Mouse (Mus musculus): Measurements from ENCODE around the gene Cdcp1. TPM values are rescaled to one million over a fixed set of nuclear protein-coding genes. Genes with fewer than 3 reads are reported as not detected.

The Cdcp1 gene
- total RNA-seq, 2 experiments from 2014 or later = 0.17 to 0.44 TPM

GRCm38 (mm10) chr9:123213371-123213770 is 2.5 kb downstream of the Cdcp1 start:
- no peak for ATAC-seq (replicated peaks; ENCODE audit: poor library complexity)

- no peak for ATAC-seq (replicated peaks; ENCODE audit: poor library complexity)
Measured at GRCm38 (mm10) chr9:123207895-123208294, 7.9 kb downstream of the Cdcp1 start.

DNA sequence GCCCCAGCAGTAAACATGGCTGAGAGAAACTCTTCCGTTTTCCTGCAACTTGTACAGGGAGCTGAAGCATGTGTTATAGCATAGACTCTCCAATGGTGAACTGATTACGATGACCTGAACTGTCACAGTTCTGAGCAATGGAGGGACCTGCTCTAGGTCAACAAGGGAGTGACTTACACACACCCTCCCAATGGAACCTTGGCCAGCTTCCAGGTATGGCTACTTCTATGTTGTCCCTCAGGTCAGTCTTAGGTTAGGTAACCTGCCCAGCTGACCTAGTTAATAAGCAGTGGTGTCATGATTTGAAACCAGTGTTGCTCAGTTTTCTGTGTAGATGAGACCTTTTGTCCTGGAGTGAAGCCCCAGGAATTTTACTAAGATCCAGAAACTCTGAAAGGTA is 8.9 kb downstream of the Cdcp1 start:
- no peak for ATAC-seq (replicated peaks; ENCODE audit: poor library complexity)

DNA sequence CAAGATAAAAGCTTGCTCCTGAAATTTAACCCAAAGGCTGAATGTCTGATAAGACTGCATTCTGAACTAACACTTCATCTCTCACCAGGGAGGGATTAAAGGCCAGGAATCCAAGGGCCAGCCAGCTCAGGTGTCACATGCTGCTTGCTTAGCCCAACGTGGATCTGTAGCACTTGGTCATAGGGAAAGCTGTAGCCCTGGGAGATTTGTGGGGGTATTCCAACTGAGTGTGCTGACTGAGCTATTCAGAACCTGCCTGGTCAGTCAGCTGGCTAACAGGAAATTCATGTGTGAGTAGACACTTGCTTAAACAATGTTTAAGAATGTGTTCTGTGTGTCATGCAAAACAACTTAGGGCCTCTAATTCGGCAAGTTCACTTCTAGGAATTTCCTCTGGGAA is 9.3 kb downstream of the Cdcp1 start:
- ATAC-seq (replicated peaks; ENCODE audit: poor library complexity) = no peak

DNA sequence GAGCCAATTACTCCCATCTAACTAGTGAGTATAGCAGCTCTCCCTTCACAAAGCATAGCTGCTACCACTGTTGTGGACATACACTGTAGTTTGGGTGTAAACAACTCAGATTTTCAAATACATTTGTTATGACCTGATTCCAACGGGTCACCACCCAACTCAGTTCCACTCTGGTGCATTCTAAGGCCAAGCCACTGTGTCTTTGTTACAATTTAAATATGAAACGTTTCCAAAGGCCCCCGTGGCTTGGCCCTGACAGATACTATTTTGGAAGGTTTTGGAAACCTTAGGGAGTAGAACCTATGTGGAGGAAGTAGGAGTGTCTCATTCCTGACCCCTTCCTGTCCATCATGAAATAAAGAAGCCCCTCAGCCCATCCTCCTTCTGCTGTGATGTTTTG is 15.7 kb downstream of the Cdcp1 start:
- no peak for ATAC-seq (replicated peaks; ENCODE audit: poor library complexity)

GRCm38 (mm10) chr9:123188271-123188670 is 27.6 kb downstream of the Cdcp1 start:
- ATAC-seq (replicated peaks; ENCODE audit: poor library complexity) = no peak

- ATAC-seq (replicated peaks; ENCODE audit: poor library complexity) = no peak
Measured at GRCm38 (mm10) chr9:123187589-123187988, 28.2 kb downstream of the Cdcp1 start.

DNA sequence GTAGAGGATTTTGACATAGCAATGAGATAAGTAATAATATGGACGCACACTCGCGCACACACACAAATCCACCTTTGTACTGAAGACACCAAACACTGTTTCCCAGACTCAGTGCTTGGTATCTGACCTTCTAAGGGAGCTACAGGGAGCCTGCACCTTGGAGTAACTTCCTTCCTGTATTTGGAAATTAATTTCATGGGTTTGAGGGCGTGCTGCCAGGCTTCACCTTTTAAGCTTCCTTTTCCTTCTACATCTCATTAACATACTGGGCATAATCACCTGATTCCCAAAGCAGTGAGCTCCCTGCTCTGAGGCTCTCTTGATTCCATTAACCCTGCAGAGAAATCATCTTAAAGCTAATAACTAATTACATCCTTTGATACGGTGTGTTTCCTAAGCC is 29.7 kb downstream of the Cdcp1 start:
- ATAC-seq (replicated peaks; ENCODE audit: poor library complexity) = peak; percentile 53

GRCm38 (mm10) chr9:123185546-123185945 is 30.3 kb downstream of the Cdcp1 start:
- peak; percentile 71 for ATAC-seq (replicated peaks; ENCODE audit: poor library complexity)

GRCm38 (mm10) chr9:123183226-123183625 is 32.6 kb downstream of the Cdcp1 start:
- no peak for ATAC-seq (replicated peaks; ENCODE audit: poor library complexity)

DNA sequence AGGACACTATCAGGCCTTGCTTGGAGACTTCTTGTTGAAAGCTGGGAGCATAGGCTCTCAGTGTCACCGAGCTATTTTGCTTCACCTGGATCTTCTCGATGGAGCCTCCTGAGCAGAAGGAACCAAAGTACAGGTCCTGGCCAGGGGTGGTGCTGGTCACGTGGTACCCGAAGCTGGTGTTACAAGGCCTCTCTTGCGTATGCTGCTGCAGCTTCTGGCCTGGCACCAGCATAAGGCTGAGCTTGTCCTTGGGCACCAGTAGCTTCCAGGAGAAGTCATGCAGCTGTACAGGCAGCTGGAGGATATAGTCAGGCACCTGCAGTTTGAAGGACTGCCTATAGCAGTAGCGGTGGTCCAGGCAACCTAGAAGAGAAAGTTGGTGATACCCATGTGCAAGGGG is 35.8 kb downstream of the Cdcp1 start:
- ATAC-seq (replicated peaks; ENCODE audit: poor library complexity) = no peak

DNA sequence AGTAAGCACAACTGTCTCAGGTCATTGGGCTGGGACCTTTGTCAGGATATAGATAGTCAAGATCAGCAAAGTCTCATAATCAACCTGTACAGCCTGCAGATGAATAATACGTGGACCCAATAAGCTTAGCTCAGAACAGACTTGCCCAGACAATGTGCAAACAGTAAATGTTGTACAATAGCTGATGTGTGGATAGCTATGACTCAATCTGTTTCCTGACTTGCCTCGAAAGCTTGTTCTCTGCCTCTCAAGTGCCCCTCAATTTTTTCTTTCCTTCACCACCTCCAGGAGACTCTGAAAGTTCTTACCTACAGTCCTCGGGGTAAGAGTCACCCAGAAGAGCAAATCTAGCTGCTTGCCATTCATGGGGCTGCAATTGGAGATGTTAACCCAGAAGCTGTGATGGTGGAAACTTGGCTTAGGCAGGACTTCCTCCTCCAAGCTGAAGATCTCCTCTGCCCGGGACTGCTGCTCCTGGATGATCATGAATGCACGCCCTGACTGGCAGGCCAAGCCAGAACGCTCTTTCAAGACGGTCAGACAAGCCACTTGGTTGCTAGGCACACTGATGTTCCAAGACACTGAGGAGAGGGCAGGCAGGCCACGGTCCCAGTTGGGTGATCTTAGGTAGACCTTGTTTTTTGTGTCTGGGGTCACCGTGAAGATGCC is 38.3 kb downstream of the Cdcp1 start:
- peak; percentile 47 for ATAC-seq (replicated peaks; ENCODE audit: poor library complexity)

DNA sequence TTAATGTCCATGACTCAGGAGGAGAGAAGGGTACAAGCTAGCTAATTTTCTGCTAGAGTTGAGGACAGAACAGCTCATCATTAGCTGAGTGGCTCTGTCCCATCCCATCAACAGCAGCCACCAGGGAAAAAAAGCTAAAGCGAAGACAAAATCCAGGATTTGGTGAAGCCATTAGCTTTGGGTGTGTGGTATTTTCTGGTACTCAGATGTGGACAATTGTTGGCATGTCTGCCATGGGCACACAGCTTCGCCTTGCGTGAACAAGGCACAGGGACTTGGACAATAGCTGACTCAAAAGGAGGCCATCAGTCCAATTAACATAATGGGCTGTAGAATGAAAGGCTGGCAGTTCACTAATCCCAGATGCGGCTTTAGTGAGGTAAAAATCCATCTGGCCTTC is 41.5 kb downstream of the Cdcp1 start:
- no peak for ATAC-seq (replicated peaks; ENCODE audit: poor library complexity)

DNA sequence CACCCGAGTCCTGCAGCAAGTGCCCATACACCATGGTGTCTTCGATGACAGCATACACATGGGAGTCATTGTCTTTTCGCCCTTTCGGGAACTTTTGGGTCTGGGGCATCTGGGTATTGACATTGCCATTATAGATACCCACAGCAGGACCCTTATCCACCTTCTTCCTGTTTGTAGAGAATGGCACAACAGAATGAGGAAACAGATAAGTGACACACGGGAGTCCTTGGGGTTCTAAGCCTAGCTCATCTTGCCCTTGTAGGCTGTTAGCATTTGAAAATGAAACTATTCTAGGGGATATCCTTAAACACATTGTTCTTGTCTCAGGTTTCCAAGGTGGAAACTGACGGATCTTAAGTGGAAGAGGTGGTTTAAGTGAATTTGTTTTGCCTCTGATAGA is 42.1 kb downstream of the Cdcp1 start:
- peak; percentile 43; the same call in 1 of the 2 replicates for ATAC-seq (replicated peaks; ENCODE audit: poor library complexity)

- no peak for ATAC-seq (replicated peaks; ENCODE audit: poor library complexity)
Measured at GRCm38 (mm10) chr9:123165781-123166443, 49.9 kb downstream of the Cdcp1 start.

DNA sequence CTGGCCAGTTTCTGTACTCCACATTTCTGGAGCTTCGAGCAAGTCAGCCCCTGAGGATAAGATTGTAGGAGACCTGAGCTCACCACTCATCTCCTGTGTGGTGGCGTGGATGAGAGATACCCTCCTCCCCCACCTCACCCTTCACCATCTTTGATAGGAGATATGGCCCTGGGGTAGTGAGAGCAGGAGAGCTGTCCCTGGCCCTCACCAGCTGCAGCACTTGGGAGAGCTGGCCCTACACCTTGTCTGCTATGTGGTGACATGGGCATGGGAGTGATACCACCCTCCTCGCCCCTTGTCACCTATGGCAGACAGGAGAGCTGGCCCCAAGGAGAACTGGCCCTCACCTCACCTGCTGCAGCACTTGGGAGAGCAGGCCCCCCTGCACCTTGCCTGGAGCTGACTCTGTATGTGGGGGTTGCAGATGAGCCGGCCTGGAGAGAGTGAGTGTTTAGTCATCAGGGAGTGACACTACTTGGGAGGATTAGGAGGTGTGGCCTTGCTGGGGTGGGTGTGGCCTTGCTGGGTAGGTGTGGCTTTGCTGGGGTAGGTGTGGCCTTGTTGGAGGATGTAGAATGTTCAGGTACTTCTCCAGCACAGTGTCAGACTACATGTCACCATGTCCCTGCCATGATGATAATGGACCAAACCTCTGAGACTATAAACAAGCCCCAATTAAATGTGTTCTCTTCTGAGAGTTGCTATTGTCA is 52.7 kb downstream of the Cdcp1 start:
- ATAC-seq (replicated peaks; ENCODE audit: poor library complexity) = 0 out of 2 replicates have a peak, but pooled peaks have one; percentile 24

DNA sequence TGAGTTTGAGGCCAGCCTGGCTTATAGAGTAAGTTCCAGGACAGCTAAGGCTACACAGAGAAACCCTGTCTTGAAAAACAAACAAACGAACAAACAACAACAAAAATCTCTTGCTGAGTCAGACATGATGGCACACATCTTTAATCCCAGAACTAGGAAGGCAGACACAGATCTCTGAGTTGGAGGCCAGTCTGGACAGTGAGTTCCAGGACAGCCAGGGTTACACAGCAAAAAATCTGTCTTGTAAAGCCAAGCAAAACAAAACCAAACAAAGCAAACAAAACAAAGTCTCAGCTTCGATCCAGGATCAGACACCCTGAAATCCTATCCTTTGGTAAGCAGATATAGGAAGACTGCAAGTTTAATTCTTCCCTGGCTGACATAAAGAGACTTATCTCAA is 54.0 kb downstream of the Cdcp1 start:
- ATAC-seq (replicated peaks; ENCODE audit: poor library complexity) = no peak

DNA sequence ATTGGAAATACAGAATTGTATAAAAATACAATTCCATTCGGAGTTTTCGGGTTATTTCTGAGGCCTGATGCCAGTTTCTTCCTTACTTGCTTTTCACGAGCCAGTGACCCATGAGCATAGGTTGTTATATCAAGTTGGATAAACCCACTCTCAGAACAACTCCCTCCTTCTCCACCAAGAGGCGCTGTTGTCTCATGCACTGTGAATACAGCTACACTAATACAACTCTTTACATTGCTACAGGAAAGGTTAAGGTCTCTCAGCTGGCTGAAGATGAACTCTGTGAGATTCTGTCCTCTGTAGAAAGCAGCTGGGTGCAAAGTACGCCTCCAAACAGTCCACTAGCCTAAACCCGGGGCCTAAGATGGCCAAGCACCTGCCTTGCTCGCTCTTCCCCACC is 56.5 kb downstream of the Cdcp1 start:
- peak; percentile 86 for ATAC-seq (replicated peaks; ENCODE audit: poor library complexity)

- ATAC-seq (replicated peaks; ENCODE audit: poor library complexity) = peak; percentile 71
Measured at GRCm38 (mm10) chr9:123158125-123158836, 57.6 kb downstream of the Cdcp1 start.

DNA sequence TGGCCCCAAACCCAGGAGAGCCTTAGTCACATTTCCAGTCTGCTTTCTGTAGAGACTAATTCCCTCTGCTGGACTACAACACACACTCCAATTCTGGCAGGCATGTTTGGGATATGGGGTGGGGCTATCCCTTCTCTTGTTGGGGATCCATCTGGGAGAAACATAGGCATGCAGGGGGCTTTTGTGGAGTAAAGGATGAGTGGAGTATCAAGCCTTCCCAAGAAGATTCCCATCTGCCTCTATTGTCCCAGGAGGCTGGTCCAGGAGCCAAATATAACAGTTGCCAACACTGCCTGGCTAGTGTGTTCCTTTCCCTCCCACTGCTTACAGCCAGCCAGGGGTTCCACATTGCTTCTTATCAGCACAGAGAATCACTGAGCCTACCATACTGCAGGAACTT is 58.1 kb downstream of the Cdcp1 start:
- no peak for ATAC-seq (replicated peaks; ENCODE audit: poor library complexity)

DNA sequence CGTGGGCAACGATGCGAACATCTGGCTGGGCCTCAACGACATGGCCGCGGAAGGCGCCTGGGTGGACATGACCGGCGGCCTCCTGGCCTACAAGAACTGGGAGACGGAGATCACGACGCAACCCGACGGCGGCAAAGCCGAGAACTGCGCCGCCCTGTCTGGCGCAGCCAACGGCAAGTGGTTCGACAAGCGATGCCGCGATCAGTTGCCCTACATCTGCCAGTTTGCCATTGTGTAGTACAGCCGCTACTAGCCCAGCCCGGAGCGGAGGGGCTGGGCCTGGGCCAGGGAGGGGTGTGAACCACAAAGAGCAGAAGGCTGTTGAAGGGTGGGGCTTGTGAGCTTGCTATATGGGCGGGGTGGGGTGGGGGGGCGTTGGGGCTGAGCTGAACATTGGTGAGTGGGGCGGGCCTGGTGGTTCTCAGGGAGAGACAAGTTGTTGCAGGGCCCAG is 58.9 kb downstream of the Cdcp1 start:
- peak; percentile 23; the same call in 1 of the 2 replicates for ATAC-seq (replicated peaks; ENCODE audit: poor library complexity)

Measured in megakaryocyte progenitor cell, adult 5-6 weeks (primary cell).